Mouse (Mus musculus) heart, postnatal 0 days (tissue): Measurements from ENCODE around the gene Hist1h1c.

Experiments
- CTCF ChIP-seq: IDR thresholded peaks from 2 replicates; pipeline ENCODE4 v1.5.1; 2016; ENCODE audit warnings: antibody characterized with exemption, control low read depth, low read depth
- EP300 ChIP-seq: IDR thresholded peaks from 2 replicates; pipeline ENCODE4 v1.6.1; 2016; ENCODE audit warnings: antibody characterized with exemption, low read depth

DNA sequence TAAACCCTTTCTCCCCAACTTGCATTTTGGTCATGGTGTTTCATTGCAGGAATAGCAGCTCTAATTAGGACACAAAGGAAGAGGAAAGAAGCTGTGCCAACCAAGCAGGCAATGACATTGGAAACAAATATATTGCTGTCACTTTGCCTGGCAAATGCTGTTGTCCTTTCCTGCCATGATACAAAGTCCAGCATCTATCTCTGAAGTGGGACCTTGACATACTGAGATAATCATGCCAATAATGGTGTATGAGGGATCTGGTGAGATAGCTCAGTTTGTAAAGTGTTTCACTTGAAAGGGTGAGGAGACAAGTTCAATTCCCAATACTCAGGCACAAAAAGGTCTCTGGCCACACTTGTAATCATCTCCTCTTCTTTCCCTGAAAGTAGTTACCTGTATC, 28.2 kb downstream of the Hist1h1c start:
- TF ChIP-seq CTCF (no peak), EP300 (no peak)
